Mouse (Mus musculus) olfactory bulb, adult 2 months (tissue): ENCODE measurements at regions not wholly inside any gene's neighbourhood (a gene's known extent, or its start where the extent isn't known, plus 50 kb on each side); places are given as distances from the start of the nearest gene placed in this dataset.

Experiments
- CTCF ChIP-seq: fragments of 200-500 bp; IDR thresholded peaks from 2 replicates; pipeline ENCODE4 v1.5.1; 2012; ENCODE audit warnings: low read depth, mild to moderate bottlenecking, low read length, moderate library complexity; ENCODE audit not compliant: insufficient read depth
- POLR2A ChIP-seq: fragments of 200-500 bp; IDR thresholded peaks from 2 replicates; pipeline ENCODE4 v1.6.1; 2012; ENCODE audit warnings: mild to moderate bottlenecking, low read depth, low read length, moderate library complexity; ENCODE audit not compliant: insufficient read depth

GRCm38 (mm10) chr14:61736384-61737322 is 129.4 kb downstream of the Kcnrg start:
- TF ChIP-seq POLR2A: no peak
- no peak for TF ChIP-seq CTCF
